Mouse (Mus musculus) heart, embryonic 15.5 days (tissue): Measurements from ENCODE around the gene Dlgap4. TPM values are rescaled to one million over a fixed set of nuclear protein-coding genes. Genes with fewer than 3 reads are reported as not detected.
"Not testable (repeated sequence)": the region's sequence is repeated elsewhere in the genome, so short reads cannot be mapped to it uniquely, and the experiment has no call there.

Experiments
- ATAC-seq: fragments of 200-750 bp; cut with Nextera tagmentation; replicated peaks from 2 replicates; pipeline ENCODE4 v1.8.0; 2017; ENCODE audit warnings: low read depth, moderate TSS enrichment; ENCODE audit not compliant: insufficient number of reproducible peaks, insufficient read depth, low FRiP score
- H3K27ac ChIP-seq: fragments of 300-500 bp; sonication (generic); 2 replicates; pipeline ENCODE4 v1.5.1; 2015; ENCODE audit warnings: mild to moderate bottlenecking, inconsistent platforms
- H3K27me3 ChIP-seq: fragments of 300-500 bp; sonication (generic); 2 replicates; pipeline ENCODE4 v1.6.1; 2015; ENCODE audit warnings: inconsistent platforms
- H3K36me3 ChIP-seq: fragments of 300-500 bp; sonication (generic); 2 replicates; pipeline ENCODE4 v1.6.1; 2015; ENCODE audit warnings: mild to moderate bottlenecking, inconsistent platforms
- H3K4me1 ChIP-seq: fragments of 300-500 bp; sonication (generic); replicated peaks from 2 replicates; pipeline ENCODE4 v1.6.1; 2015; ENCODE audit warnings: inconsistent platforms
- H3K4me2 ChIP-seq: fragments of 300-500 bp; sonication (generic); 2 replicates; pipeline ENCODE4 v1.6.1; 2015; ENCODE audit warnings: inconsistent platforms, mild to moderate bottlenecking, moderate library complexity
- H3K4me3 ChIP-seq: fragments of 300-500 bp; sonication (generic); 2 replicates; pipeline ENCODE4 v1.5.1; 2015; ENCODE audit warnings: mild to moderate bottlenecking, inconsistent platforms
- H3K9ac ChIP-seq: fragments of 300-500 bp; sonication (generic); 2 replicates; pipeline ENCODE4 v1.6.1; 2015; ENCODE audit warnings: mild to moderate bottlenecking, inconsistent platforms
- H3K9me3 ChIP-seq: fragments of 300-500 bp; sonication (generic); replicated peaks from 2 replicates; pipeline ENCODE4 v1.6.1; 2016; ENCODE audit warnings: inconsistent platforms
- WGBS: fragments of 180-500 bp; shearing (Covaris S2); methylation state at CpG from one replicate; pipeline ENCODE4 v1.1.7; 2015; ENCODE audit warnings: mixed read lengths; 5-methylcytosine and 5-hydroxymethylcytosine counted together
- polyA plus RNA-seq: library from polyadenylated mRNA; unstranded; fragments of >200 nt; fragmentation: Nextera tagmentation; extraction: Ambion mirVana; gene quantifications from 2 replicates; pipeline ENCODE4 v1.2.1, GENCODE M21; 2015

Dlgap4 gene
- polyA plus RNA-seq, 1 experiment from 2014 or later = 45.4 TPM

- Histone ChIP-seq H3K27me3 (no peaks in the 10 kb centered on the region), H3K9ac (no peak overlapping the region), H3K4me3 (no peak overlapping the region), H3K27ac (no peak overlapping the region), H3K36me3 (peaks cover 9% of the 10 kb centered on the region), H3K4me1 (peaks cover 38% of the 10 kb centered on the region), H3K9me3 (no peaks in the 10 kb centered on the region), H3K4me2 (no peak overlapping the region)
- WGBS = 89% methylated on average over 2 of the region's 2 CpGs
- no peak for ATAC-seq
Observed at GRCm38 (mm10) chr2:156784891-156785290, 171.4 kb downstream of the Dlgap4 start.

- H3K27me3 ChIP-seq, H3K9me3 ChIP-seq, ATAC-seq, H3K9ac ChIP-seq, H3K27ac ChIP-seq, H3K4me3 ChIP-seq, H3K36me3 ChIP-seq, H3K4me2 ChIP-seq: not testable (repeated sequence)
- peaks cover 25% of the 10 kb centered on the region for H3K4me1 ChIP-seq
Observed at GRCm38 (mm10) chr2:156786369-156786768, 172.9 kb downstream of the Dlgap4 start.

DNA sequence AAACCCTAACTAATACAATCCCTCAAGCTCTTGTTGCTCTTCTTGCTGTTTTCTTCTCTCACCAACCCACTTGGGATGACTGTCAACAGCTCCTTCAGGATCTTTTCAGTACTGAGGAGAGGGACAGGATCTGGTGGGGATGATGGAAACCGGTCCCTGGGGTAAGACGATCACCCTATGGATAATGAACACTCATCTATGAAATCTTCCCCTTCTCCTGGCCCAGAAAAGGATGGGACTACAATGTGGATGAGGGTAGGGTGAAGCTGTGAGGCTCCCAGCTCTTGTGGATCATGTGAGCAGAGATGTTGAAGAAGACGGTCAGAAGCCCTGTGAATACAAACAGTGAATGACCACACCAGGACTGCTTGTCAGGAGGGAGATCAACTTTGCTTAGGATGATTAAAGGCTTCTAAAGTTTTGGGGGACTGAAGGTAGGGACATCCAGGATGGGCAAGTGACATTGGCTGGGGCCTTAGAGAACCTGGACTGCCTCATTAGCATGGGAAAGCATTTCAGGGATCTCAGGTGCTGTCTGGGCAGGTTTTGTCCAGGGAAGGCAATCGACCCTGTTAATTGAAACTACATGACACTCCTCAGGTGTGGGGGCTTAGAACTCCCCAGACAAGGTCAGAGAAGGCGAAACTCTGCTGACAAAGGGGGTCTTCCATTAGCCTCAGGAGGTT lies 173.7 kb downstream of the Dlgap4 start:
- Histone ChIP-seq H3K9me3 (no peaks in the 10 kb centered on the region; the same call in 1 of the 2 replicates), H3K27ac (no peak overlapping the region), H3K4me1 (peaks cover 22% of the 10 kb centered on the region), H3K4me2 (no peak overlapping the region), H3K4me3 (no peak overlapping the region), H3K36me3 (no peaks in the 10 kb centered on the region), H3K9ac (no peak overlapping the region), H3K27me3 (no peaks in the 10 kb centered on the region)
- WGBS = 87% methylated on average over 5 of the region's 5 CpGs
- ATAC-seq = no peak

- no peaks in the 10 kb centered on the region; the same call in 1 of the 2 replicates for H3K9me3 ChIP-seq
- H3K27me3 ChIP-seq = no peaks in the 10 kb centered on the region
- H3K4me3 ChIP-seq = no peak overlapping the region
- H3K9ac ChIP-seq = no peak overlapping the region
- no peak overlapping the region for H3K27ac ChIP-seq
- 45% methylated on average over 3 of the region's 3 CpGs for WGBS
- peaks cover 17% of the 10 kb centered on the region for H3K4me1 ChIP-seq
- no peak for ATAC-seq
- no peak overlapping the region for H3K4me2 ChIP-seq
- H3K36me3 ChIP-seq = no peaks in the 10 kb centered on the region
Observed at GRCm38 (mm10) chr2:156787776-156788105, 174.2 kb downstream of the Dlgap4 start.

- Histone ChIP-seq H3K27ac (no peak overlapping the region), H3K27me3 (no peaks in the 10 kb centered on the region), H3K4me1 (peaks cover 6% of the 10 kb centered on the region), H3K9ac (no peak overlapping the region), H3K9me3 (no peaks in the 10 kb centered on the region; the same call in 1 of the 2 replicates), H3K4me2 (no peak overlapping the region), H3K36me3 (no peaks in the 10 kb centered on the region), H3K4me3 (no peak overlapping the region)
- 88% methylated on average over 1 of the region's 1 CpGs for WGBS
- ATAC-seq = no peak
Observed at GRCm38 (mm10) chr2:156788836-156789235, 175.3 kb downstream of the Dlgap4 start.

- no peak overlapping the region for H3K4me2 ChIP-seq
- 73% methylated on average over 1 of the region's 1 CpGs for WGBS
Observed at GRCm38 (mm10) chr2:156798516-156798915, 185.0 kb downstream of the Dlgap4 start.

GRCm38 (mm10) chr2:156801045-156801444 lies 187.5 kb downstream of the Dlgap4 start:
- 70% methylated on average over 4 of the region's 4 CpGs for WGBS
- Histone ChIP-seq H3K9me3 (peaks cover 6% of the 10 kb centered on the region; the same call in 1 of the 2 replicates), H3K9ac (no peak overlapping the region), H3K36me3 (no peaks in the 10 kb centered on the region), H3K27me3 (no peaks in the 10 kb centered on the region), H3K27ac (no peak overlapping the region), H3K4me1 (no peaks in the 10 kb centered on the region), H3K4me3 (no peak overlapping the region), H3K4me2 (no peak overlapping the region)
- ATAC-seq = no peak

More at GRCm38 (mm10) chr2:156798516-156798915, 185.0 kb downstream of the Dlgap4 start:
- Histone ChIP-seq H3K4me3 (no peak overlapping the region), H3K9ac (no peak overlapping the region), H3K27me3 (no peaks in the 10 kb centered on the region), H3K4me1 (no peaks in the 10 kb centered on the region), H3K27ac (no peak overlapping the region), H3K36me3 (no peaks in the 10 kb centered on the region), H3K9me3 (peaks cover 6% of the 10 kb centered on the region; the same call in 1 of the 2 replicates)
- no peak for ATAC-seq

- not testable (repeated sequence) for H3K4me2 ChIP-seq, ATAC-seq, H3K4me3 ChIP-seq, H3K9me3 ChIP-seq, H3K4me1 ChIP-seq, H3K36me3 ChIP-seq, H3K9ac ChIP-seq, H3K27me3 ChIP-seq, H3K27ac ChIP-seq
- WGBS = 41% methylated on average over 9 of the region's 9 CpGs
Observed at GRCm38 (mm10) chr2:156802116-156802515, 188.6 kb downstream of the Dlgap4 start.

GRCm38 (mm10) chr2:156803698-156804372 lies 190.3 kb downstream of the Dlgap4 start:
- no peak overlapping the region for H3K27ac ChIP-seq
- no peaks in the 10 kb centered on the region for H3K9me3 ChIP-seq
- 0 out of 2 replicates have a peak, but pooled peaks cover 3% of the 10 kb centered on the region for H3K27me3 ChIP-seq
- 64% methylated on average over 4 of the region's 4 CpGs for WGBS
- H3K4me3 ChIP-seq = no peak overlapping the region
- H3K36me3 ChIP-seq = no peaks in the 10 kb centered on the region
- ATAC-seq = no peak
- H3K4me2 ChIP-seq = no peak overlapping the region
- H3K4me1 ChIP-seq = no peaks in the 10 kb centered on the region
- no peak overlapping the region for H3K9ac ChIP-seq

- no peak overlapping the region for H3K4me2 ChIP-seq
- no peak overlapping the region for H3K4me3 ChIP-seq
- H3K27me3 ChIP-seq = 0 out of 2 replicates have a peak, but pooled peaks cover 3% of the 10 kb centered on the region
- no peak overlapping the region for H3K27ac ChIP-seq
- H3K36me3 ChIP-seq = no peaks in the 10 kb centered on the region
- H3K9me3 ChIP-seq = no peaks in the 10 kb centered on the region
- no peak for ATAC-seq
- H3K4me1 ChIP-seq = 0 out of 2 replicates have a peak, but pooled peaks cover under 1% of the 10 kb centered on the region
- 86% methylated on average over 4 of the region's 4 CpGs for WGBS
- H3K9ac ChIP-seq = no peak overlapping the region
Observed at GRCm38 (mm10) chr2:156804589-156804988, 191.1 kb downstream of the Dlgap4 start.

- H3K9ac ChIP-seq = no peak overlapping the region
- 0 out of 2 replicates have a peak, but pooled peaks cover 3% of the 10 kb centered on the region for H3K27me3 ChIP-seq
- no peak overlapping the region for H3K4me2 ChIP-seq
- no peaks in the 10 kb centered on the region for H3K36me3 ChIP-seq
- no peak for ATAC-seq
- WGBS = 70% methylated on average over 6 of the region's 6 CpGs
- 0 out of 2 replicates have a peak, but pooled peaks cover 4% of the 10 kb centered on the region for H3K4me1 ChIP-seq
- H3K27ac ChIP-seq = no peak overlapping the region
- H3K9me3 ChIP-seq = no peaks in the 10 kb centered on the region
- no peak overlapping the region for H3K4me3 ChIP-seq
Observed at GRCm38 (mm10) chr2:156806886-156807285, 193.4 kb downstream of the Dlgap4 start.
